15 mouse cellular contexts compared by ENCODE assay signal in genomic region chr14:31141011-31141410, GRCm38 (mm10).
"Had no signal": no experiment of that assay in that cellular context is flagged by ENCODE, and none has a peak within 500 bp of the region (broad histone marks: within the 10 kb centered on the region; RNA-seq: fewer than 3 reads in every experiment).

No protein-coding gene starts in this region.

- H3K9me3 ChIP-seq: limb, embryonic 15.5 days; midbrain, embryonic 10.5 days; neural tube, embryonic 15.5 days had no signal

- H3K27ac ChIP-seq: kidney, postnatal 0 days; limb, embryonic 15.5 days; liver, embryonic 12.5 days; midbrain, embryonic 10.5 days; neural tube, embryonic 15.5 days had no signal

- ATAC-seq: liver, embryonic 12.5 days had no signal

- H3K4me1 ChIP-seq: liver, embryonic 12.5 days; neural tube, embryonic 15.5 days had no signal

- H3K4me3 ChIP-seq: limb, embryonic 15.5 days; liver, embryonic 12.5 days; midbrain, embryonic 10.5 days; myocyte; neural tube, embryonic 15.5 days had no signal

- DNase-seq: kidney, postnatal 36 days; layer of hippocampus, adult 9-11 months; layer of hippocampus, postnatal 36 days; lung, embryonic 14.5 days; lung, postnatal 10 days; midbrain, embryonic 14.5 days; right cerebral cortex, adult 18-20 months; right cerebral cortex, postnatal 25 days; thymus, postnatal 14 days had no signal

- H3K27me3 ChIP-seq: limb, embryonic 15.5 days; liver, embryonic 12.5 days; neural tube, embryonic 15.5 days had no signal

- H3K4me2 ChIP-seq: limb, embryonic 15.5 days; liver, embryonic 12.5 days; lung, embryonic 14.5 days; neural tube, embryonic 15.5 days had no signal

- H3K9ac ChIP-seq: limb, embryonic 15.5 days; liver, embryonic 12.5 days; lung, embryonic 14.5 days; neural tube, embryonic 15.5 days had no signal
